ENCODE assay signal across 14 mouse cellular contexts in genomic region chr1:162083886-162084478, GRCm38 (mm10).
DNase-seq lines count a peak whose midpoint lies in the region; ATAC-seq and TF ChIP-seq lines count a peak whose summit lies in the region.
"Had no signal": no experiment of that assay in that cellular context is flagged by ENCODE, and none has a peak within 500 bp of the region (broad histone marks: within the 10 kb centered on the region; RNA-seq: fewer than 3 reads in every experiment).

No protein-coding gene starts in this region.

- no peak overlapping the region for H3K4me2 ChIP-seq in heart, postnatal 0 days (ENCODE audit: low read depth, low read length)
- peak overlapping the region; percentile 30; the same call in 1 of the 2 replicates for H3K4me2 ChIP-seq in intestine, embryonic 16.5 days (ENCODE audit: low read depth, low read length)

- H3K4me3 ChIP-seq in heart, postnatal 0 days (ENCODE audit: low read depth, low read length) = no peak overlapping the region
- H3K4me3 ChIP-seq in intestine, embryonic 16.5 days (ENCODE audit: low read length) = no peak overlapping the region

- no peak overlapping the region for H3K9ac ChIP-seq in heart, postnatal 0 days (replicated peaks; ENCODE audit: low read depth, low read length)
- no peak overlapping the region for H3K9ac ChIP-seq in intestine, embryonic 16.5 days (ENCODE audit: low read depth, low read length)

- 44% methylated on average over 9 of the region's 9 CpGs for WGBS in heart, postnatal 0 days
- 38% methylated on average over 9 of the region's 9 CpGs for WGBS in intestine, embryonic 16.5 days

- no peak for TF ChIP-seq CTCF in heart, postnatal 0 days (IDR thresholded peaks at IDR 0.05; ENCODE audit: low read depth)

- peak overlapping the region; percentile 34; the same call in 1 of the 2 replicates for H3K27ac ChIP-seq in heart, postnatal 0 days (ENCODE audit: low read depth)
- H3K27ac ChIP-seq in intestine, embryonic 16.5 days (ENCODE audit: low read length) = peak overlapping the region; percentile 82

- H3K9me3 ChIP-seq in heart, postnatal 0 days (replicated peaks; ENCODE audit: control insufficient read depth, low read length) = no peaks in the 10 kb centered on the region
- no peaks in the 10 kb centered on the region for H3K9me3 ChIP-seq in intestine, embryonic 16.5 days (ENCODE audit: control insufficient read depth, low read length)

- no peak for TF ChIP-seq EP300 in heart, postnatal 0 days (IDR thresholded peaks at IDR 0.05; ENCODE audit: low read depth)

- H3K4me1 ChIP-seq in heart, postnatal 0 days (ENCODE audit: control insufficient read depth, insufficient read depth) = no peaks in the 10 kb centered on the region
- H3K4me1 ChIP-seq in intestine, embryonic 16.5 days (ENCODE audit: control insufficient read depth, insufficient read depth, low read length) = peaks cover 3% of the 10 kb centered on the region

- H3K27me3 ChIP-seq in heart, postnatal 0 days (ENCODE audit: control insufficient read depth, insufficient read depth, low read length) = no peaks in the 10 kb centered on the region
- no peaks in the 10 kb centered on the region for H3K27me3 ChIP-seq in intestine, embryonic 16.5 days (replicated peaks; ENCODE audit: control insufficient read depth, insufficient read depth, low read length)
- H3K27me3 ChIP-seq: CH12.LX had no signal

- no peak for DNase-seq in heart, postnatal 0 days (ENCODE audit: low spot score)
- DNase-seq in heart, postnatal 14 days = no peak
- DNase-seq in lung, postnatal 10 days = peak; percentile 10
- no peak for DNase-seq in lung, adult 18-20 months
- DNase-seq in yolk sac, embryonic 10.5 days (ENCODE audit: low spot score) = peak; percentile 26
- no peak for DNase-seq in frontal cortex, postnatal 14 days (ENCODE audit: low spot score in 2 of 2)
- DNase-seq: adrenal gland, postnatal 25 days; cerebellum, adult 11-12 months; embryo, embryonic 11 days; kidney, postnatal 36 days; thymus, postnatal 36 days had no signal

- no peaks in the 10 kb centered on the region for H3K36me3 ChIP-seq in heart, postnatal 0 days (replicated peaks; ENCODE audit: control insufficient read depth, insufficient read depth, low read length)
- no peaks in the 10 kb centered on the region for H3K36me3 ChIP-seq in intestine, embryonic 16.5 days (ENCODE audit: control insufficient read depth, insufficient read depth, low read length)

- no peak for ATAC-seq in heart, postnatal 0 days (ENCODE audit: insufficient read depth, low read depth)
- ATAC-seq in intestine, embryonic 16.5 days = peak; percentile 88
- ATAC-seq: forebrain, embryonic 16.5 days had no signal

- intact Hi-C loops in heart, postnatal 14 days (cut with DNase I) = no loop called here

Comparison
In these comparisons a context has a peak if more than half of its experiments do, and no peak if none do; other contexts are left out.
1. DNase-seq: peak in lung, postnatal 10 days (single experiment) and yolk sac, embryonic 10.5 days (single experiment); none in heart, postnatal 0 days (single experiment), heart, postnatal 14 days (0 of 2), lung, adult 18-20 months (0 of 2) and frontal cortex, postnatal 14 days (0 of 2).